ENCODE assay signal across 9 mouse cellular contexts in the genomic region with DNA sequence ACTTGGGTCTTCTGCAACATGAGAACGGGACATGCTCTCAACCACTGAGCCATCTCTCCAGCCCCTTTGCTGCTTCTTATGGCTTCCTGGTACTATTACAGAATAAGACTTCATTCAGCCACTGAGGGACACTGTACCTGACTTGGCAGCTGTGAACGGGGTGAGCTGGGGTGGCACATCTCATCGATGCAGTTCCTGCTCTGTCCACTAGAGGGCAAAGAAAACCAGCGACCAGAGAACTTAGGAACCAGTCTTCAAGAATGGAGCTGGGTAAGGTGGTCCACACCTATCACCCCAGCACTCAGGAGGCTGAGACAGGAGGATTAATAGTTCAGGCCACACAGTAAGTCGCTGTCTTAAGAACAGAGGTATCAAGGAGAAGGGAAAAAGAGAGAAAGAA. TPM values are rescaled to one million over a fixed set of nuclear protein-coding genes. Genes with fewer than 3 reads are reported as not detected.
DNase-seq lines count a peak whose midpoint lies in the region; ATAC-seq and TF ChIP-seq lines count a peak whose summit lies in the region.
"Had no signal": no experiment of that assay in that cellular context is flagged by ENCODE, and none has a peak within 500 bp of the region (broad histone marks: within the 10 kb centered on the region; RNA-seq: fewer than 3 reads in every experiment).

No protein-coding gene starts in this region.

- H3K4me1 ChIP-seq in kidney, embryonic 16.5 days (ENCODE audit: insufficient read depth, low read length): peaks cover 8% of the 10 kb centered on the region; the same call in 1 of the 2 replicates

- no peak overlapping the region for H3K9ac ChIP-seq in kidney, embryonic 16.5 days (replicated peaks; ENCODE audit: low read length)
- H3K9ac ChIP-seq: heart, embryonic 13.5 days had no signal

- no peak overlapping the region for H3K27ac ChIP-seq in kidney, embryonic 16.5 days (ENCODE audit: low read length)
- H3K27ac ChIP-seq: heart, embryonic 13.5 days had no signal

- no peak for ATAC-seq in kidney, embryonic 16.5 days (ENCODE audit: low FRiP score, low TSS enrichment)
- no peak for ATAC-seq in Patski

- no peak overlapping the region for H3K4me2 ChIP-seq in kidney, embryonic 16.5 days (replicated peaks; ENCODE audit: low read depth, low read length)
- H3K4me2 ChIP-seq: heart, embryonic 13.5 days had no signal

- no peaks in the 10 kb centered on the region for H3K9me3 ChIP-seq in kidney, embryonic 16.5 days (ENCODE audit: low read length)
- H3K9me3 ChIP-seq: heart, embryonic 13.5 days had no signal

- 10% methylated on average over 5 of the region's 5 CpGs for WGBS in kidney, embryonic 16.5 days

- CTCF ChIA-PET in Patski (lab: Charles Lee): interaction anchor here (0.7 to 2.2 kb wide), 15 partner anchors 11 to 417 kb away, joined by 3 to 14 read pairs (median 4); no protein-coding TSS in a partner anchor

- in situ Hi-C loops in Patski (cut with MboI; ENCODE audit: low pct_unique_long_range_greater_than_20kb): loop anchor here (5.0 kb wide), 1 partner anchor 269 kb away; no protein-coding TSS in a partner anchor

- no peak overlapping the region for H3K4me3 ChIP-seq in kidney, embryonic 16.5 days (ENCODE audit: low read length)
- H3K4me3 ChIP-seq: heart, embryonic 13.5 days had no signal

- peak; percentile 93 for TF ChIP-seq CTCF in Patski (IDR thresholded peaks at IDR 0.05)

- no peaks in the 10 kb centered on the region for H3K27me3 ChIP-seq in kidney, embryonic 16.5 days (ENCODE audit: insufficient read depth, low read length)
- no peaks in the 10 kb centered on the region for H3K27me3 ChIP-seq in Patski

- no peaks in the 10 kb centered on the region for H3K36me3 ChIP-seq in kidney, embryonic 16.5 days (ENCODE audit: insufficient read depth, low read length)
- H3K36me3 ChIP-seq: heart, embryonic 13.5 days had no signal

- DNase-seq in kidney, adult 9 months: peak; percentile 56
- DNase-seq in CD8-positive naive resting alpha-beta T cell, adult 2 months (ENCODE audit: low read depth in 2 of 2, low spot score in 2 of 2): peak; percentile 58 to 60
- DNase-seq in Patski (ENCODE audit: low read depth, low spot score): no peak
- DNase-seq in embryo, embryonic 10.5 days (ENCODE audit: low spot score): peak; percentile 85
- peak; percentile 64 to 80 for DNase-seq in kidney, postnatal 25 days
- peak; percentile 48 to 66 for DNase-seq in natural killer cell, adult 2 months (ENCODE audit: low spot score in 2 of 2)
- DNase-seq in urinary bladder, adult 2 months (ENCODE audit: low spot score): no peak

- POLR2A ChIA-PET in Patski (lab: Charles Lee): no interaction called here

RNA-seq across cellular contexts. Expression of gene Gins2, which starts 6.9 kb away (rescaled TPM):
- polyA plus RNA-seq in kidney, embryonic 16.5 days (2015; fragmentation: Nextera tagmentation; extraction: Ambion mirVana): 114 and 117 TPM in 2 replicates
- 28.6 TPM for polyA plus RNA-seq in Patski (2021)
- 4.0 and 6.4 TPM in 2 replicates for polyA plus RNA-seq in urinary bladder, adult 2 months (2012; rRNA removed)

RNA-seq across cellular contexts. Expression of gene 1190005I06Rik, which starts 51.5 kb away (rescaled TPM):
- 2.3 and 2.4 TPM in 2 replicates for polyA plus RNA-seq in kidney, embryonic 16.5 days (2015; fragmentation: Nextera tagmentation; extraction: Ambion mirVana)
- polyA plus RNA-seq in Patski (2021): 3.7 TPM
- polyA plus RNA-seq in urinary bladder, adult 2 months (2012; rRNA removed): 8.9 and 10.3 TPM in 2 replicates

Comparison
In these comparisons a context has a peak if more than half of its experiments do, and no peak if none do; other contexts are left out.
1. DNase-seq: peak in kidney, adult 9 months (single experiment), CD8-positive naive resting alpha-beta T cell, adult 2 months (2 of 2), embryo, embryonic 10.5 days (single experiment), kidney, postnatal 25 days (2 of 2) and natural killer cell, adult 2 months (2 of 2); none in Patski (single experiment) and urinary bladder, adult 2 months (single experiment).